Mouse (Mus musculus): Measurements from ENCODE around the gene Tex2. TPM values are rescaled to one million over a fixed set of nuclear protein-coding genes. Genes with fewer than 3 reads are reported as not detected.

Gene Tex2
- total RNA-seq, 1 experiment, result 34.4 TPM

- in situ Hi-C loops (cut with MboI; ENCODE audit: low sequenced_read_pairs in 2 of 2, unreplicated experiment in 2 of 2), result loop anchor here (5.0 to 25.0 kb wide), 3 partner anchors 112 to 240 kb away; partner anchors contain the start of genes Milr1 (in 1 of the 2) and Pecam1 (in 1 of the 2)
- H3K4me3 ChIP-seq (ENCODE audit: insufficient read depth in 1 of 2, low read depth in 1 of 2, low read length in 2 of 2, poor library complexity in 1 of 2, severe bottlenecking in 1 of 2), result no peak overlapping the region
- no peak for TF ChIP-seq ZNF384 (IDR thresholded peaks at IDR 0.05; ENCODE audit: low read depth, low read length)
- TF ChIP-seq MAFK (IDR thresholded peaks at IDR 0.05; ENCODE audit: insufficient read depth, low read depth, low read length), result no peak
- no peak for TF ChIP-seq CHD2 (IDR thresholded peaks at IDR 0.05; ENCODE audit: low read depth, low read length)
- H3K36me3 ChIP-seq (ENCODE audit: control insufficient read depth, insufficient read depth, low read length, poor library complexity, severe bottlenecking), result peaks cover 9% of the 10 kb centered on the region; the same call in 1 of the 2 replicates
- H3K9ac ChIP-seq (ENCODE audit: insufficient read depth, low read depth, low read length, poor library complexity, severe bottlenecking), result no peak overlapping the region
- H3K27ac ChIP-seq (ENCODE audit: insufficient read depth, low read depth, low read length, poor library complexity, severe bottlenecking), result no peak overlapping the region
- no peaks in the 10 kb centered on the region for H3K9me3 ChIP-seq (ENCODE audit: control insufficient read depth, insufficient read depth, low read depth, low read length)
- no peak for DNase-seq (ENCODE audit: low read depth, low spot score)
- H3K4me1 ChIP-seq (ENCODE audit: control insufficient read depth in 2 of 2, insufficient read depth in 2 of 2, low read length in 2 of 2, poor library complexity in 1 of 2), result peaks cover 0 to 20% of the 10 kb centered on the region in 2 experiments; a peak in 2 of 4 replicates
Observed at GRCm38 (mm10) chr11:106515079-106515745, 98.0 kb downstream of the Tex2 start.

- DNase-seq (ENCODE audit: low read depth, low spot score), result no peak
- H3K9me3 ChIP-seq (ENCODE audit: control insufficient read depth, insufficient read depth, low read depth, low read length), result no peaks in the 10 kb centered on the region
- peaks cover 0 to 20% of the 10 kb centered on the region in 2 experiments; a peak in 2 of 4 replicates for H3K4me1 ChIP-seq (ENCODE audit: control insufficient read depth in 2 of 2, insufficient read depth in 2 of 2, low read length in 2 of 2, poor library complexity in 1 of 2)
- H3K27ac ChIP-seq (ENCODE audit: insufficient read depth, low read depth, low read length, poor library complexity, severe bottlenecking), result no peak overlapping the region
- 0 out of 2 replicates have a peak overlapping the region, but pooled peaks have one; percentile 4 for H3K9ac ChIP-seq (ENCODE audit: insufficient read depth, low read depth, low read length, poor library complexity, severe bottlenecking)
- TF ChIP-seq MAFK (IDR thresholded peaks at IDR 0.05; ENCODE audit: insufficient read depth, low read depth, low read length), result no peak
- TF ChIP-seq ZNF384 (IDR thresholded peaks at IDR 0.05; ENCODE audit: low read depth, low read length), result no peak
- no peak for TF ChIP-seq CHD2 (IDR thresholded peaks at IDR 0.05; ENCODE audit: low read depth, low read length)
- TF ChIP-seq ZC3H11A (IDR thresholded peaks at IDR 0.05; ENCODE audit: borderline replicate concordance, low read depth, low read length), result no peak
- TF ChIP-seq HCFC1 (IDR thresholded peaks at IDR 0.05; ENCODE audit: borderline replicate concordance, insufficient read depth, low read length), result no peak
- no peak overlapping the region for H3K4me3 ChIP-seq (ENCODE audit: insufficient read depth in 1 of 2, low read depth in 1 of 2, low read length in 2 of 2, poor library complexity in 1 of 2, severe bottlenecking in 1 of 2)
- peaks cover 9% of the 10 kb centered on the region; the same call in 1 of the 2 replicates for H3K36me3 ChIP-seq (ENCODE audit: control insufficient read depth, insufficient read depth, low read length, poor library complexity, severe bottlenecking)
- in situ Hi-C loops (cut with MboI; ENCODE audit: low sequenced_read_pairs in 2 of 2, unreplicated experiment in 2 of 2), result loop anchor here (10.0 to 25.0 kb wide), 2 partner anchors 223 to 240 kb away; partner anchors contain the start of genes Milr1 (in 1 of the 2) and Pecam1 (in 1 of the 2)
Observed at GRCm38 (mm10) chr11:106514446-106514845, 98.8 kb downstream of the Tex2 start.

DNA sequence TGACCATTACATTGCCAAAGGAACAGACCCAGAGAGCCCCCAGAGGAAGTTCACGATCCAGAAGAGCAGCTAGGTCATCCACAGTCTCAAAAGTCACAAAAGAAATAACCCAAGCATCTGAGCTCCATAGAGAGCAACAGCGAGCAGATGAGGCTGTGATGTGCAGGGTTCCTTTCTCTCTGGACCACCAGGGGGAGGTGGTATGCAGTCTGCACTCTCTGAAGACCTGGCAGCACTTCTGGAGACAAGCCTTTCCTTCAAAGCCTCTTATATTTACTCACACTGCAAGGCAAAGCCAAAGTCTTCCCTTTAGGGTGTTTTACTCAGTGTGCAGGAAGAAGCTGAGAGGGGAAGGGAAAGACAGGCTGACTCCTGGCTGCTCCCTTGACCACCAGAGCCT is 100.1 kb downstream of the Tex2 start:
- Histone ChIP-seq H3K27ac (ENCODE audit: insufficient read depth, low read depth, low read length, poor library complexity, severe bottlenecking) (no peak overlapping the region), H3K9me3 (ENCODE audit: control insufficient read depth, insufficient read depth, low read depth, low read length) (no peaks in the 10 kb centered on the region), H3K36me3 (ENCODE audit: control insufficient read depth, insufficient read depth, low read length, poor library complexity, severe bottlenecking) (peaks cover 16% of the 10 kb centered on the region), H3K9ac (ENCODE audit: insufficient read depth, low read depth, low read length, poor library complexity, severe bottlenecking) (no peak overlapping the region), H3K4me3 (ENCODE audit: insufficient read depth in 1 of 2, low read depth in 1 of 2, low read length in 2 of 2, poor library complexity in 1 of 2, severe bottlenecking in 1 of 2) (no peak overlapping the region), H3K4me1 (ENCODE audit: control insufficient read depth in 2 of 2, insufficient read depth in 2 of 2, low read length in 2 of 2, poor library complexity in 1 of 2) (peaks cover 0 to 14% of the 10 kb centered on the region in 2 experiments; a peak in 2 of 4 replicates)
- in situ Hi-C loops (cut with MboI; ENCODE audit: low sequenced_read_pairs in 2 of 2, unreplicated experiment in 2 of 2), result loop anchor here (10.0 to 25.0 kb wide), 2 partner anchors 224 to 242 kb away; partner anchors contain the start of genes Milr1 (in 1 of the 2) and Pecam1 (in 1 of the 2)
- no peak for TF ChIP-seq CHD2 (IDR thresholded peaks at IDR 0.05; ENCODE audit: low read depth, low read length)
- no peak for TF ChIP-seq HCFC1 (IDR thresholded peaks at IDR 0.05; ENCODE audit: borderline replicate concordance, insufficient read depth, low read length)
- TF ChIP-seq ZNF384 (IDR thresholded peaks at IDR 0.05; ENCODE audit: low read depth, low read length), result no peak
- no peak for TF ChIP-seq ZC3H11A (IDR thresholded peaks at IDR 0.05; ENCODE audit: borderline replicate concordance, low read depth, low read length)
- no peak for TF ChIP-seq MAFK (IDR thresholded peaks at IDR 0.05; ENCODE audit: insufficient read depth, low read depth, low read length)
- DNase-seq (ENCODE audit: low read depth, low spot score), result no peak

DNA sequence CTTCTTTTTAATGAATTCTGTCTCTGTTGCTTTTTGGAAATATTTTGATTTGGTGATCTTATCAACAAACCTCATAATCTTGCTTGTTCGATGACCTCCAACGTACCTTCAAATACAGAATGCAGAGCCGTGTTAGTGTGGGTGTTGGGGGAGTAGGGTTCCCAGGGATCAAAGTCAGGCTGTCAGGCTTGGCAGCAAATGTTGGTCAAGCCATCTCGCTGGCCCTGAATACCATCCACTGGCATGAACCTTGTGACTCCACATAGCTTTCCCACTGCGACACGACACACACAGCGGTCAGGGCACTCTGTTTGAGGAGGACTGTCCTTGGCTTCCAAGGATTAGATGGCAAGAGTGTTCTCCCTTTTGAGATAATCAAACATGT is 101.2 kb downstream of the Tex2 start:
- in situ Hi-C loops (cut with MboI; ENCODE audit: low sequenced_read_pairs in 2 of 2, unreplicated experiment in 2 of 2), result loop anchor here (10.0 to 25.0 kb wide), 2 partner anchors 225 to 243 kb away; partner anchors contain the start of genes Milr1 (in 1 of the 2) and Pecam1 (in 1 of the 2)
- TF ChIP-seq CHD2 (IDR thresholded peaks at IDR 0.05; ENCODE audit: low read depth, low read length) (no peak), ZNF384 (IDR thresholded peaks at IDR 0.05; ENCODE audit: low read depth, low read length) (no peak), ZC3H11A (IDR thresholded peaks at IDR 0.05; ENCODE audit: borderline replicate concordance, low read depth, low read length) (no peak), MAFK (IDR thresholded peaks at IDR 0.05; ENCODE audit: insufficient read depth, low read depth, low read length) (no peak), HCFC1 (IDR thresholded peaks at IDR 0.05; ENCODE audit: borderline replicate concordance, insufficient read depth, low read length) (no peak)
- no peak for DNase-seq (ENCODE audit: low read depth, low spot score)

More for the DNA sequence above, 101.2 kb downstream of the Tex2 start:
- Histone ChIP-seq H3K36me3 (ENCODE audit: control insufficient read depth, insufficient read depth, low read length, poor library complexity, severe bottlenecking) (peaks cover 16% of the 10 kb centered on the region), H3K4me3 (ENCODE audit: insufficient read depth in 1 of 2, low read depth in 1 of 2, low read length in 2 of 2, poor library complexity in 1 of 2, severe bottlenecking in 1 of 2) (no peak overlapping the region), H3K27ac (ENCODE audit: insufficient read depth, low read depth, low read length, poor library complexity, severe bottlenecking) (no peak overlapping the region), H3K4me1 (ENCODE audit: control insufficient read depth in 2 of 2, insufficient read depth in 2 of 2, low read length in 2 of 2, poor library complexity in 1 of 2) (peaks cover 0 to 4% of the 10 kb centered on the region in 2 experiments; a peak in 2 of 4 replicates), H3K9me3 (ENCODE audit: control insufficient read depth, insufficient read depth, low read depth, low read length) (peaks cover 2% of the 10 kb centered on the region; the same call in 1 of the 2 replicates), H3K9ac (ENCODE audit: insufficient read depth, low read depth, low read length, poor library complexity, severe bottlenecking) (no peak overlapping the region)
